Mouse (Mus musculus) intestine, embryonic 15.5 days (tissue): Measurements from ENCODE around the gene Fam83g. TPM values are rescaled to one million over a fixed set of nuclear protein-coding genes. Genes with fewer than 3 reads are reported as not detected.
"Not testable (repeated sequence)": the region's sequence is repeated elsewhere in the genome, so short reads cannot be mapped to it uniquely, and the experiment has no call there.

Source experiments
- ATAC-seq: fragments of 200-750 bp; cut with Nextera tagmentation; 2 replicates; pipeline ENCODE4 v1.8.0; 2017; ENCODE audit warnings: moderate TSS enrichment, moderate library complexity
- H3K27ac ChIP-seq: fragments of 300-500 bp; sonication (generic); 2 replicates; pipeline ENCODE4 v1.5.1; 2015; ENCODE audit warnings: mild to moderate bottlenecking, inconsistent platforms
- H3K27me3 ChIP-seq: fragments of 300-500 bp; sonication (generic); replicated peaks from 2 replicates; pipeline ENCODE4 v1.6.1; 2015; ENCODE audit warnings: inconsistent platforms
- H3K36me3 ChIP-seq: fragments of 300-500 bp; sonication (generic); 2 replicates; pipeline ENCODE4 v1.6.1; 2015; ENCODE audit warnings: inconsistent platforms
- H3K4me1 ChIP-seq: fragments of 300-500 bp; sonication (generic); replicated peaks from 2 replicates; pipeline ENCODE4 v1.6.1; 2015; ENCODE audit warnings: inconsistent platforms
- H3K4me2 ChIP-seq: fragments of 300-500 bp; sonication (generic); replicated peaks from 2 replicates; pipeline ENCODE4 v1.6.1; 2015; ENCODE audit warnings: mild to moderate bottlenecking, inconsistent platforms
- H3K4me3 ChIP-seq: fragments of 300-500 bp; sonication (generic); replicated peaks from 2 replicates; pipeline ENCODE4 v1.5.1; 2015; ENCODE audit warnings: inconsistent platforms
- H3K9ac ChIP-seq: fragments of 300-500 bp; sonication (generic); 2 replicates; pipeline ENCODE4 v1.6.1; 2015; ENCODE audit warnings: inconsistent platforms
- H3K9me3 ChIP-seq: fragments of 300-500 bp; sonication (generic); 2 replicates; pipeline ENCODE4 v1.6.1; 2016; ENCODE audit warnings: inconsistent platforms
- WGBS: fragments of 180-500 bp; shearing (Covaris S2); methylation state at CpG from one replicate; pipeline ENCODE4 v1.1.7; 2015; 5-methylcytosine and 5-hydroxymethylcytosine counted together
- polyA plus RNA-seq: library from polyadenylated mRNA; unstranded; fragments of >200 nt; fragmentation: Nextera tagmentation; extraction: Ambion mirVana; gene quantifications from 2 replicates; pipeline ENCODE4 v1.2.1, GENCODE M21; 2015

The Fam83g gene
- polyA plus RNA-seq = 7.4 and 7.9 TPM in 2 replicates

DNA sequence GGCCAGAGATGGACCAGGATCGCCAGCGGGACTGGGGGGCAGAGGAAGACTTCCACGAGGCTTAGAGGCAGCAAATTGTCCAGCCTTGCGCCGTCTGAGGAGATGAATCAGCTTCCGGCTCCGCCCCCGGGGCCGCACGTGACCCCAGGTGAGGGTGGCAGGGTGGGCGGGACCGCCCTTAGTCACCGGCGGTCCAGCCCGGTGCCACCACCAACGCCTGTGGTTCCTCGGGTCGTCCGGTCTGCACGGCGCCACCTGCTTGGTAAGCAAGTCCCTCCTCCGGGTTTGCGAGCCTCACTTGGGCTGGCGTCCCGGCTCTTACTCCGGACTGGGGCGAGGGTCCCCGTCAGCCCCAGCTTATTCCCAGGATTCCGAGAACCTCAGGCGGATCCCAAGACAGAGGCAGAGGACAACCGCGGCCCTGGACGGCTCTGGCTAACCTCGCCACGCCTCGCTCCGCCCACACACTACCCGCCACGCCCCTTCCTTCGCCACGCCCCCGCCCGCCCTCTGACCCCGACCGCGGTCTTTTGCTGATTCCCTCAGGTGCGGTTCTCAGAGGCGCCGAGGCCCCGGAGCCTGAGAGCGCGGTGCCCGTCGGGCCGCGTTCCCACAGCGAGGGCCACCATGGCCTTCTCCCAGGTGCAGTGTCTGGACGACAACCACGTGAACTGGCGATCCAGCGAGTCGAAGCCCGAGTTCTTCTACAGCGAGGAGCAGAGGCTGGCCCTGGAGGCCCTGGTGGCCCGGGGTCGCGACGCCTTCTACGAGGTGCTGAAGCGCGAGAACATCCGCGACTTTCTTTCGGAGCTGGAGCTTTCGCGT lies at the start of gene Fam83g:
TSS of gene Fam83g (plus strand) at position 185 of the 825 bp plus-strand sequence.
- WGBS = 1% methylated on average over 76 of the region's 76 CpGs
- Histone ChIP-seq H3K9ac (peak within 1 kb of the TSS; percentile 41), H3K36me3 (no peaks in the 10 kb centered on the region), H3K4me2 (peak within 1 kb of the TSS; percentile 78), H3K27ac (peak within 1 kb of the TSS; percentile 75), H3K4me3 (peak within 1 kb of the TSS; percentile 46), H3K9me3 (no peaks in the 10 kb centered on the region), H3K27me3 (peaks cover 19% of the 10 kb centered on the region), H3K4me1 (peaks cover 27% of the 10 kb centered on the region)
- peak; percentile 93 for ATAC-seq

DNA sequence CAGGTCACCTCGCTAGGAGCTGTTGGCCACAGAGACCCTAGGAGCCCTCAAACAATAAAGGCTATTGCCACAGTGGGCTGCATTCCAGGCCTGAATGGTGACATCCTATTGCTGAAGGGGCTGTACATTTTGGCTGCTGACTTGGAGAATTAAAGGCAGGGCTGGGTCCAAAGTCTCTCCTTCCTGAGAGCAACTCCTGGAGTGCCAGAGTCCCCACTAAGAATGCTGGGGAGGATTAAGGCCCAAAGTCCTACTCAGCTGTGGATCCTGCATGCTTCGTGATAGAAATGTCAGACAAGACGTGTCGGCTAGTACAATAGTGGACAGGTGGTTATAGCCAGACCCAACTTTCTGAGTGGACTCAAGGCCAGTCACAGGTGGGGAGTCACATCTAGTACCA lies 47.6 kb upstream of the Fam83g start:
- not testable (repeated sequence) for H3K36me3 ChIP-seq, H3K9ac ChIP-seq, H3K4me1 ChIP-seq, H3K4me2 ChIP-seq, H3K27me3 ChIP-seq, H3K4me3 ChIP-seq, H3K27ac ChIP-seq, H3K9me3 ChIP-seq
- WGBS = 77% methylated on average over 3 of the region's 4 CpGs
- peak; percentile 72 for ATAC-seq

DNA sequence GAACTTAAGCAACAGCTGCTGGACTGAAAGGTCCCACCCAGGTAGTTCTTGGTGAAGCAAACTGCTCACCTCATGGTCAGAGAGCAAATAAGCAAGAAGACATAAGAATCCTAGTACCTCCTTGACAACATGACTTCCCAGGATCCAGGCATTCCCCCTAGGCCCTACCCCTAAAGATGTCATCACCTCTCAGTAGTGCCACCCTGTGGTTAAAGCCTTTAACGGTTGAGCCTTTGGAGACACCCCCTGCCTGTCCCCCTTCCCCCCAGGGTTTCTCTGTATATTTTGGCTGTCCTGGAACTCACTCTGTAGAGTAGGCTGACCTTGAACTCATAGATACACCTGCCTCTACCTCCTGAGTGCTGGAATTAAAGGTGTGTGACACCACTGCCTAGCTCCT lies 46.5 kb upstream of the Fam83g start:
- no peak for ATAC-seq
- no peaks in the 10 kb centered on the region for H3K27me3 ChIP-seq
- no peak overlapping the region for H3K4me2 ChIP-seq
- no peaks in the 10 kb centered on the region for H3K4me1 ChIP-seq
- H3K27ac ChIP-seq = no peak overlapping the region
- no peaks in the 10 kb centered on the region for H3K36me3 ChIP-seq
- no peaks in the 10 kb centered on the region for H3K9me3 ChIP-seq
- 58% methylated on average over 1 of the region's 1 CpGs for WGBS
- H3K9ac ChIP-seq = no peak overlapping the region
- H3K4me3 ChIP-seq = no peak overlapping the region

DNA sequence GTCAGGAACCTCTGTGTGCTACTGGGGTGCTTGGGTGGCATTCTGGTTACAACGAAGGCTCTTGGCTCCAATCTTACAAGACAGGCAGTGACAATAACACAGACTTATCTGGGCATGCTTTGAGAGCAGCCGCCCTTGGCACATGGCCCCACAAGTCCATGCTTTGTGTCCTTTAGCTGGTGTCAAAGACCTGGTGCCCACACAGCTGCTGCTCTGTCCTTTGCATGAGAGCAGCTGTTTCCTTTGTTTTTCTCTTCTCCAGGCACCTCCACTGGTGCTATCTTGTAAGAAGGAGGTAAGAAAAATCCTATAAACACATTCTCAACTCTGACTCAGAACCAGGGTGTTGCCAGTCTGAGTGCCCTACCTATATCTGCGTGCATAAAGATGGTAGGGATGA lies 46.0 kb upstream of the Fam83g start:
- H3K9ac ChIP-seq = no peak overlapping the region
- ATAC-seq = no peak
- H3K9me3 ChIP-seq = no peaks in the 10 kb centered on the region
- 90% methylated on average over 3 of the region's 3 CpGs for WGBS
- no peaks in the 10 kb centered on the region for H3K4me1 ChIP-seq
- H3K36me3 ChIP-seq = no peaks in the 10 kb centered on the region
- no peak overlapping the region for H3K4me2 ChIP-seq
- no peaks in the 10 kb centered on the region for H3K27me3 ChIP-seq
- no peak overlapping the region for H3K27ac ChIP-seq
- no peak overlapping the region for H3K4me3 ChIP-seq

GRCm38 (mm10) chr11:61638764-61639536 lies 44.9 kb upstream of the Fam83g start:
- no peak overlapping the region for H3K4me2 ChIP-seq
- WGBS = 72% methylated on average over 12 of the region's 12 CpGs
- no peak overlapping the region for H3K4me3 ChIP-seq
- no peaks in the 10 kb centered on the region for H3K36me3 ChIP-seq
- H3K9ac ChIP-seq = no peak overlapping the region
- H3K27me3 ChIP-seq = no peaks in the 10 kb centered on the region
- H3K27ac ChIP-seq = no peak overlapping the region
- no peak for ATAC-seq
- H3K9me3 ChIP-seq = no peaks in the 10 kb centered on the region
- H3K4me1 ChIP-seq = no peaks in the 10 kb centered on the region

DNA sequence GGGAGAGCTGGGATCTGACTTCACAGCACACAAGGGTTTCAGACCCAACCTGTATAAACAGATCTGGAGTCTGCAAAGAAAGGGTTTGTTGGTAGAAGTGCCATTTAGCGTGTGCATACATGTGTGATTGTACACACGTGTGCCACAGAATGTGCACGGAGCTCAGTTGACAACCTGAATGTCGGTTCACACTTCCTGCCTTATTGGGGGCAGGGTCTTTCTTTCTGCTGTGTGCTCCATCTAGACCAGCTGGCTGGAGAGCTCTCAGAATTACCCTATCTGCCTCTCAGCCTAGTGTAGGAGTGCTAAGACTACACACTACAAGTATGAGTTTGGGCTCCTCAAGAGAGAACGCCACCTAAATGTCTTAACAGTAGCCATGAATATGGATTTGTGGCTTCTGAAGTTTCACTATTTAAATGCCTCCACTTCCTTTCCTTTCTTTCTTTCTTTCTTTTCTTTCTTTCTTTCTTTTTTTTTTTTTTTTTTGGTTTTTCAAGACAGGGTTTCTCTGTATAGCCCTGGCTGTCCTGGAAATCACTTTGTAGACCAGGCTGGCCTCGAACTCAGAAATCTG lies 44.2 kb upstream of the Fam83g start:
- no peaks in the 10 kb centered on the region for H3K36me3 ChIP-seq
- no peaks in the 10 kb centered on the region for H3K27me3 ChIP-seq
- no peaks in the 10 kb centered on the region for H3K9me3 ChIP-seq
- no peak overlapping the region for H3K4me2 ChIP-seq
- no peak overlapping the region for H3K4me3 ChIP-seq
- no peak overlapping the region for H3K27ac ChIP-seq
- no peak overlapping the region for H3K9ac ChIP-seq
- H3K4me1 ChIP-seq = peaks cover 4% of the 10 kb centered on the region; the same call in 1 of the 2 replicates
- no peak for ATAC-seq
- WGBS = 92% methylated on average over 6 of the region's 6 CpGs

DNA sequence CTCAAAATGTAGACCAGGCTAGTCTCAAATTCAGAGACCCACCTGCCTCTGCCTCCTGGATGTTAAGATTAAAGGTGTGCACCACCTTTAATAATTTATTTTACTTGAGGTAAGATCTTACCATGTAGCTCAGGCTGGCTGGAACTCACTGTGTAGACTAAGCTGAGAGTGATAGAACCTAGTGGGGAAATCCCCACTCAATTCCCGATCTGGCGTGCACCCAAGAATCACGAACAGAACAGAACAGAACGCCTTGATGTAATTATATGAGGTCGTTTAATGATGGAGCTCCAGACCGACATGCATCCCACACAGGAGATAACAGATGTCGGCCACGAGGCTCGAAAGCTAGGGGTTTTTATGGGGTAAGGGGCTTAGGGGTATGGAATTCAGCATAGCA lies 43.3 kb upstream of the Fam83g start:
- H3K9me3 ChIP-seq, H3K4me1 ChIP-seq, ATAC-seq, H3K27me3 ChIP-seq, H3K4me2 ChIP-seq, H3K36me3 ChIP-seq, H3K9ac ChIP-seq, H3K27ac ChIP-seq, H3K4me3 ChIP-seq: not testable (repeated sequence)
- 48% methylated on average over 9 of the region's 9 CpGs for WGBS

- 85% methylated on average over 7 of the region's 7 CpGs for WGBS
- H3K27me3 ChIP-seq = no peaks in the 10 kb centered on the region
- no peak overlapping the region for H3K9ac ChIP-seq
- peaks cover 4% of the 10 kb centered on the region; the same call in 1 of the 2 replicates for H3K4me1 ChIP-seq
- no peak overlapping the region for H3K27ac ChIP-seq
- no peaks in the 10 kb centered on the region for H3K36me3 ChIP-seq
- no peak overlapping the region for H3K4me3 ChIP-seq
- no peak overlapping the region for H3K4me2 ChIP-seq
- H3K9me3 ChIP-seq = no peaks in the 10 kb centered on the region
- no peak for ATAC-seq
These were observed 41.8 kb upstream of the Fam83g start for GRCm38 (mm10) chr11:61642106-61642505.

DNA sequence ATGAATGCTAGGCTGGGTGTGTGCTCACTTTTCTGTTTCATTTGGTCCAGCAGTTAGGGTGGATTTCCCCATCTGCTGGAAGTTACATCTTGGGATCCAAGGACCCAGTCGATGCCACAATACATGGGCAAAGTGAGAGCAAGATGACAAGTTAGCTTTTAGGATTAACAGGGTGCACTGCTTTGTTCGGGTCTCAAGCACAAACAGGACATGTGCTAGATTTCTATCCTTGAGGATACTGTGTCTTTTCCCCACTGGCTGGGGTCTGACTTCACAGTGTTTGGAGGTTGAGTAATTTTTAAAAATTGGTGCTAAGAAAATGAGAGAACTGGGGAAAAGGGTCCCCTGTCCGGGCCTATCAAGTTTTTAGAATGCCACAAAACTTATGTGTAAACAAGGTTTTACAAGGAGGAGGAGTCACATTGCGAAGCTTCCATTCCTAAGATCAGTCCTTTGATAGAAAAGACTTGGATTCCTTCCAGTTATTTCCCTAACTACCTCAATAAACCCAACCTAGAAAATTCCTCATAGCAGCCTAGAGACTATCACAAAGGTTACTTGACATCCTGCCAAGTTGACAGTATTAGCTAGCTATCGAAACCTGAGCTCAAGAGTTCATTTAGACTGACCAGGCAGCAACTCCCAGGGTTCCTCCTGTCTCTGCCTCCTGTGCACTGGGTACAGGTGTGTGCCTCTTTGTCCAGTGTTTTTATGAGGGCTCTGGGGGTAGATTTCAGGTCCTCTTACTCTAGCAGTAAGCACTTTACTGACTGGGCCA lies 40.5 kb upstream of the Fam83g start:
- H3K4me2 ChIP-seq = no peak overlapping the region
- H3K4me3 ChIP-seq = no peak overlapping the region
- no peaks in the 10 kb centered on the region for H3K27me3 ChIP-seq
- ATAC-seq = peak; percentile 77
- H3K36me3 ChIP-seq = no peaks in the 10 kb centered on the region
- H3K9ac ChIP-seq = no peak overlapping the region
- no peak overlapping the region for H3K27ac ChIP-seq
- H3K9me3 ChIP-seq = no peaks in the 10 kb centered on the region
- 62% methylated on average over 5 of the region's 5 CpGs for WGBS
- peaks cover 8% of the 10 kb centered on the region; the same call in 1 of the 2 replicates for H3K4me1 ChIP-seq

GRCm38 (mm10) chr11:61644576-61645326 lies 39.1 kb upstream of the Fam83g start:
- H3K4me2 ChIP-seq = no peak overlapping the region
- no peak overlapping the region for H3K4me3 ChIP-seq
- no peak overlapping the region for H3K9ac ChIP-seq
- no peaks in the 10 kb centered on the region for H3K36me3 ChIP-seq
- H3K4me1 ChIP-seq = peaks cover 8% of the 10 kb centered on the region; the same call in 1 of the 2 replicates
- 55% methylated on average over 11 of the region's 11 CpGs for WGBS
- no peaks in the 10 kb centered on the region for H3K9me3 ChIP-seq
- H3K27ac ChIP-seq = peak overlapping the region; percentile 72
- peak; percentile 52; the same call in 1 of the 2 replicates for ATAC-seq
- H3K27me3 ChIP-seq = no peaks in the 10 kb centered on the region

DNA sequence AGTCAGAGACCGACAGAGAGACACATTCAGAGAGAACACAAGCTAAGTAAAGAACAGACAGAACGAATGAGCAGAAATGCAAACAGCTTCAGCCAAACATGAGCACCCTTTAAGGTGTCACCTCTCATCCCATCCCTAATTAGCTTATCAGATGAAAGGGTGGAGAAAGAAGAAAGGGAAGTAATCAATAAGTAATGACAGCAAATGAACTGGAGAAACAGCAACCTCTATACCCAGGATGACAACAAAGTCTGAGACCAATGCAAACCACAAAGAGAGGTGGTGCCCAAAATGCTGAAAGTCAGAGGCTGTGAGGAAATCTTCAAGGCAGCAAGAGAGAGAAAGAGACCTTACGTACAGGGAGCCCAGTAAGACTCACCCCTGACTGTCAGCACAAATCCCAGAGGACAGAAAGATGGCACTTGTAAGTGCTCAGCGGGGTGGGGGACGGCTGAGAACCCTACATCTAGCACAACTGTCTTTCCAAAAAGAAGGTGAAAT lies 38.5 kb upstream of the Fam83g start:
- H3K9ac ChIP-seq = no peak overlapping the region
- H3K27ac ChIP-seq = no peak overlapping the region
- no peak for ATAC-seq
- H3K27me3 ChIP-seq = no peaks in the 10 kb centered on the region
- H3K4me2 ChIP-seq = no peak overlapping the region
- no peaks in the 10 kb centered on the region for H3K9me3 ChIP-seq
- H3K36me3 ChIP-seq = no peaks in the 10 kb centered on the region
- peaks cover 8% of the 10 kb centered on the region; the same call in 1 of the 2 replicates for H3K4me1 ChIP-seq
- WGBS = 69% methylated on average over 5 of the region's 5 CpGs
- no peak overlapping the region for H3K4me3 ChIP-seq
